Comparison of ENCODE assay signal across 8 mouse cellular contexts in genomic region chr2:128698140-128698692, GRCm38 (mm10). TPM values are rescaled to one million over a fixed set of nuclear protein-coding genes. Genes with fewer than 3 reads are reported as not detected.
A peak's percentile ranks its signal among the peaks of the same experiment; 100 is the strongest.
DNase-seq lines count a peak whose midpoint lies in the region; ATAC-seq and TF ChIP-seq lines count a peak whose summit lies in the region.

No protein-coding gene starts in this region.

- WGBS in heart, embryonic 12.5 days = under 1% methylated on average over 14 of the region's 14 CpGs
- under 1% methylated on average over 14 of the region's 14 CpGs for WGBS in kidney, embryonic 15.5 days
- 0% methylated on average over 14 of the region's 14 CpGs for WGBS in limb, embryonic 15.5 days
- WGBS in midbrain, embryonic 16.5 days = 0% methylated on average over 14 of the region's 14 CpGs

- peak; percentile 84 for TF ChIP-seq CTCF in C2C12 (IDR thresholded peaks at IDR 0.05; ENCODE audit: control insufficient read depth, insufficient read depth, insufficient read length)
- TF ChIP-seq CTCF in embryonic fibroblast, embryonic 13.5 days (IDR thresholded peaks at IDR 0.05; ENCODE audit: borderline replicate concordance, insufficient read depth, low read length) = peak; percentile 80

- no peak overlapping the region for H3ac ChIP-seq in C2C12 (ENCODE audit: control insufficient read depth, insufficient read length, low read depth)

- no peaks in the 10 kb centered on the region for H3K9me3 ChIP-seq in heart, embryonic 12.5 days (replicated peaks)
- no peaks in the 10 kb centered on the region for H3K9me3 ChIP-seq in kidney, embryonic 15.5 days (replicated peaks)
- H3K9me3 ChIP-seq in limb, embryonic 15.5 days = no peaks in the 10 kb centered on the region
- H3K9me3 ChIP-seq in midbrain, embryonic 16.5 days (replicated peaks; ENCODE audit: control insufficient read depth, low read length, poor library complexity, severe bottlenecking) = no peaks in the 10 kb centered on the region

- DNase-seq in brain, adult 2 months (ENCODE audit: low read depth, low spot score) = peak; percentile 84
- peak; percentile 34 to 41 for DNase-seq in spleen, postnatal 36 days (ENCODE audit: low spot score in 2 of 2)

- TF ChIP-seq POLR2A in embryonic fibroblast, embryonic 13.5 days (IDR thresholded peaks at IDR 0.05; ENCODE audit: low read depth, low read length) = peak; percentile 36

- peaks cover 3% of the 10 kb centered on the region; the same call in 1 of the 2 replicates for H3K4me1 ChIP-seq in embryonic fibroblast, embryonic 13.5 days (ENCODE audit: control insufficient read depth, insufficient read depth, low read length)
- peaks cover 9% of the 10 kb centered on the region for H3K4me1 ChIP-seq in heart, embryonic 12.5 days (replicated peaks)
- H3K4me1 ChIP-seq in kidney, embryonic 15.5 days = peaks cover 12% of the 10 kb centered on the region
- peaks cover 9% of the 10 kb centered on the region for H3K4me1 ChIP-seq in limb, embryonic 15.5 days
- H3K4me1 ChIP-seq in midbrain, embryonic 16.5 days (ENCODE audit: control insufficient read depth, insufficient read depth, low read length) = peaks cover 10% of the 10 kb centered on the region

- peak overlapping the region; percentile 76 for H3K4me3 ChIP-seq in C2C12 (ENCODE audit: insufficient read depth, poor library complexity, severe bottlenecking)
- peak overlapping the region; percentile 75 for H3K4me3 ChIP-seq in embryonic fibroblast, embryonic 13.5 days (ENCODE audit: insufficient read depth, low read length)
- H3K4me3 ChIP-seq in heart, embryonic 12.5 days = peak overlapping the region; percentile 66
- H3K4me3 ChIP-seq in kidney, embryonic 15.5 days (replicated peaks) = peak overlapping the region; percentile 85
- H3K4me3 ChIP-seq in limb, embryonic 15.5 days = peak overlapping the region; percentile 61
- H3K4me3 ChIP-seq in midbrain, embryonic 16.5 days (ENCODE audit: low read depth, low read length) = peak overlapping the region; percentile 45

- H3K79me3 ChIP-seq in C2C12 (ENCODE audit: low read depth) = peaks cover 4% of the 10 kb centered on the region

- no peaks in the 10 kb centered on the region for H3K36me3 ChIP-seq in C2C12 (ENCODE audit: control insufficient read depth, insufficient read depth)
- no peaks in the 10 kb centered on the region for H3K36me3 ChIP-seq in heart, embryonic 12.5 days
- no peaks in the 10 kb centered on the region; the same call in 1 of the 2 replicates for H3K36me3 ChIP-seq in kidney, embryonic 15.5 days
- no peaks in the 10 kb centered on the region for H3K36me3 ChIP-seq in limb, embryonic 15.5 days
- no peaks in the 10 kb centered on the region for H3K36me3 ChIP-seq in midbrain, embryonic 16.5 days (ENCODE audit: control insufficient read depth, insufficient read depth, low read length)

- H3K4me2 ChIP-seq in heart, embryonic 12.5 days = peak overlapping the region; percentile 78
- H3K4me2 ChIP-seq in kidney, embryonic 15.5 days = peak overlapping the region; percentile 89
- peak overlapping the region; percentile 63 for H3K4me2 ChIP-seq in limb, embryonic 15.5 days
- H3K4me2 ChIP-seq in midbrain, embryonic 16.5 days (ENCODE audit: low read length) = peak overlapping the region; percentile 84

- H3K27ac ChIP-seq in embryonic fibroblast, embryonic 13.5 days (ENCODE audit: insufficient read depth, low read length) = peak overlapping the region; percentile 86
- H3K27ac ChIP-seq in heart, embryonic 12.5 days (ENCODE audit: poor library complexity, severe bottlenecking) = peak overlapping the region; percentile 85
- H3K27ac ChIP-seq in kidney, embryonic 15.5 days = peak overlapping the region; percentile 97
- H3K27ac ChIP-seq in limb, embryonic 15.5 days = peak overlapping the region; percentile 95
- H3K27ac ChIP-seq in midbrain, embryonic 16.5 days (ENCODE audit: low read length) = no peak overlapping the region

- H3K27me3 ChIP-seq in C2C12 (ENCODE audit: control insufficient read depth, insufficient read depth, insufficient read length) = no peaks in the 10 kb centered on the region
- no peaks in the 10 kb centered on the region for H3K27me3 ChIP-seq in heart, embryonic 12.5 days (replicated peaks)
- no peaks in the 10 kb centered on the region for H3K27me3 ChIP-seq in kidney, embryonic 15.5 days
- no peaks in the 10 kb centered on the region for H3K27me3 ChIP-seq in limb, embryonic 15.5 days
- peaks cover 10% of the 10 kb centered on the region for H3K27me3 ChIP-seq in midbrain, embryonic 16.5 days (ENCODE audit: control insufficient read depth, insufficient read depth, low read depth, low read length)

- peak overlapping the region; percentile 61 for H3K9ac ChIP-seq in heart, embryonic 12.5 days
- peak overlapping the region; percentile 43; the same call in 1 of the 2 replicates for H3K9ac ChIP-seq in kidney, embryonic 15.5 days
- peak overlapping the region; percentile 33; the same call in 1 of the 2 replicates for H3K9ac ChIP-seq in limb, embryonic 15.5 days
- H3K9ac ChIP-seq in midbrain, embryonic 16.5 days (ENCODE audit: low read depth, low read length) = peak overlapping the region; percentile 47

- peaks cover 28% of the 10 kb centered on the region for H3K79me2 ChIP-seq in C2C12 (ENCODE audit: control insufficient read depth, insufficient read depth)

- ATAC-seq in heart, embryonic 12.5 days (ENCODE audit: insufficient number of reproducible peaks, low FRiP score) = peak; percentile 86
- peak; percentile 93 for ATAC-seq in kidney, embryonic 15.5 days (replicated peaks; ENCODE audit: low FRiP score)
- ATAC-seq in limb, embryonic 15.5 days (ENCODE audit: insufficient number of reproducible peaks, low FRiP score, low TSS enrichment, low read depth) = peak; percentile 83
- peak; percentile 96 for ATAC-seq in midbrain, embryonic 16.5 days

TF ChIP-seq in C2C12, 6 proteins besides CTCF, POLR2A, EP300 and RAD21:
- no peak for TF ChIP-seq MYOG (IDR thresholded peaks at IDR 0.05; ENCODE audit: control insufficient read depth, extremely low read depth, insufficient read length)
- TF ChIP-seq CEBPB (IDR thresholded peaks at IDR 0.05; ENCODE audit: low read depth) = no peak
- peak; percentile 68 for TF ChIP-seq MAX (IDR thresholded peaks at IDR 0.05)
- no peak for TF ChIP-seq USF1 (IDR thresholded peaks at IDR 0.05; ENCODE audit: low read depth)
- peak; percentile 58 for TF ChIP-seq MYOD1 (IDR thresholded peaks at IDR 0.05; ENCODE audit: control insufficient read depth, insufficient read length, low read depth)

RNA-seq across cellular contexts. Expression of gene Mertk, which starts 0.5 kb away (rescaled TPM):
- 4.0 TPM for polyA plus RNA-seq in C2C12 (2012; fragmentation: generic; extraction: Trizol)
- 7.3 and 9.3 TPM in 2 replicates for polyA plus RNA-seq in embryonic fibroblast, embryonic 13.5 days (2011; ENCODE audit: insufficient read length, low read depth, missing spikeins)
- polyA plus RNA-seq in heart, embryonic 12.5 days (2016; fragmentation: Nextera tagmentation; extraction: Ambion mirVana) = 5.0 and 6.0 TPM in 2 replicates
- polyA plus RNA-seq in kidney, embryonic 15.5 days (2015; fragmentation: Nextera tagmentation; extraction: Ambion mirVana) = 11.5 and 11.7 TPM in 2 replicates
- 10.7 and 11.0 TPM in 2 replicates for polyA plus RNA-seq in limb, embryonic 15.5 days (2015; fragmentation: Nextera tagmentation; extraction: Ambion mirVana)
- 1.5 and 1.9 TPM in 2 replicates for polyA plus RNA-seq in midbrain, embryonic 16.5 days (2015; fragmentation: Nextera tagmentation; extraction: Ambion mirVana)

RNA-seq across cellular contexts. Expression of gene Anapc1, which starts 11.0 kb away (rescaled TPM):
- polyA plus RNA-seq in C2C12 (2012; fragmentation: generic; extraction: Trizol) = 45.3 TPM
- 125 and 128 TPM in 2 replicates for polyA plus RNA-seq in embryonic fibroblast, embryonic 13.5 days (2011; ENCODE audit: insufficient read length, low read depth, missing spikeins)
- 58.9 and 63.6 TPM in 2 replicates for polyA plus RNA-seq in heart, embryonic 12.5 days (2016; fragmentation: Nextera tagmentation; extraction: Ambion mirVana)
- 63.2 and 69.6 TPM in 2 replicates for polyA plus RNA-seq in kidney, embryonic 15.5 days (2015; fragmentation: Nextera tagmentation; extraction: Ambion mirVana)
- 50.5 and 57.0 TPM in 2 replicates for polyA plus RNA-seq in limb, embryonic 15.5 days (2015; fragmentation: Nextera tagmentation; extraction: Ambion mirVana)
- polyA plus RNA-seq in midbrain, embryonic 16.5 days (2015; fragmentation: Nextera tagmentation; extraction: Ambion mirVana) = 44.1 and 47.8 TPM in 2 replicates
